Mouse (Mus musculus) limb, embryonic 11.5 days (tissue): ENCODE data around the gene Catsper1. TPM values are rescaled to one million over a fixed set of nuclear protein-coding genes. Genes with fewer than 3 reads are reported as not detected.

Source experiments
- ATAC-seq: fragments of 200-750 bp; cut with Nextera tagmentation; 2 replicates; pipeline ENCODE4 v1.8.0; 2017; ENCODE audit warnings: low read depth; ENCODE audit not compliant: insufficient number of reproducible peaks, low FRiP score, low TSS enrichment
- DNase-seq: peaks from one replicate; pipeline ENCODE4 v3.0.0-alpha.2; 2015; ENCODE audit warnings: low spot score
- H3K27ac ChIP-seq: fragments of 300-500 bp; sonication (generic); replicated peaks from 2 replicates; pipeline ENCODE4 v1.5.1; 2014; ENCODE audit warnings: low read depth, mild to moderate bottlenecking, low read length
- H3K27me3 ChIP-seq: fragments of 300-500 bp; sonication (generic); 2 replicates; pipeline ENCODE4 v1.6.1; 2014; ENCODE audit warnings: mild to moderate bottlenecking, low read length, mixed read lengths; ENCODE audit not compliant: control insufficient read depth, insufficient read depth
- H3K36me3 ChIP-seq: fragments of 300-500 bp; sonication (generic); 2 replicates; pipeline ENCODE4 v1.6.1; 2014; ENCODE audit warnings: mild to moderate bottlenecking, low read length, moderate library complexity, mixed read lengths; ENCODE audit not compliant: control insufficient read depth, insufficient read depth
- H3K4me1 ChIP-seq: fragments of 300-500 bp; sonication (generic); 2 replicates; pipeline ENCODE4 v1.6.1; 2014; ENCODE audit warnings: low read length, mixed read lengths; ENCODE audit not compliant: control insufficient read depth, insufficient read depth
- H3K4me2 ChIP-seq: fragments of 300-500 bp; sonication (generic); 2 replicates; pipeline ENCODE4 v1.6.1; 2014; ENCODE audit warnings: low read depth, mild to moderate bottlenecking, moderate library complexity; ENCODE audit not compliant: severe bottlenecking
- H3K4me3 ChIP-seq: fragments of 300-500 bp; sonication (generic); 2 replicates; pipeline ENCODE4 v1.5.1; 2014; ENCODE audit warnings: low read depth, low read length
- H3K9ac ChIP-seq: fragments of 300-500 bp; sonication (generic); 2 replicates; pipeline ENCODE4 v1.6.1; 2014; ENCODE audit warnings: mild to moderate bottlenecking, low read length
- H3K9me3 ChIP-seq: fragments of 300-500 bp; sonication (generic); 2 replicates; pipeline ENCODE4 v1.6.1; 2016; ENCODE audit warnings: low read length; ENCODE audit not compliant: control insufficient read depth
- WGBS: fragments of 180-500 bp; shearing (Covaris S2); extraction: QIAGEN DNeasy Blood & Tissue Kit; methylation state at CpG from one replicate; pipeline ENCODE4 v1.1.7; 2014; 5-methylcytosine and 5-hydroxymethylcytosine counted together
- polyA plus RNA-seq: library from polyadenylated mRNA; unstranded; fragments of >200 nt; fragmentation: Nextera tagmentation; extraction: Ambion mirVana; gene quantifications from 2 replicates; pipeline ENCODE4 v1.2.1, GENCODE M21; 2014

Gene Catsper1
- polyA plus RNA-seq: not detected in 2 replicates

DNA sequence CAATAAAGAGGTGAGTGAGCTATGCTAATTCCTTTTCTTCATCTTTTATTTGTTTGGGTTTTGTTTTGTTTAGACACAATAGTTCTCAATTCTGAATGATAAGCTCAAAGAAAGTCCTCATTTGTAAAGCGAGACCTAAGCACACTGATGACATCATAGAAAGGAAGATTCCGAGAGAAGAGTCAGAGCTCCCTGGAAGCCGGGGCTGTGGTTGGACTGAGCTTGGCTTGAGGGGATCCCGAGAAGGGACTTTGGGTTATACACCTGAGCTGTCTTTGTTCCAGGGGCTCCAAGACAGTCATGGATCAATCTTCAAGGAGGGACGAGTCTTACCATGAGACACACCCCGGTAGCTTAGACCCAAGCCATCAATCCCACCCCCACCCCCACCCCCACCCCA, at the start of gene Catsper1:
Gene Catsper1 (plus strand): TSS at position 301 of the 400 bp plus-strand sequence.
- H3K9ac ChIP-seq: no peak within 1 kb of the TSS
- 88% methylated on average over 6 of the region's 6 CpGs for WGBS

DNA sequence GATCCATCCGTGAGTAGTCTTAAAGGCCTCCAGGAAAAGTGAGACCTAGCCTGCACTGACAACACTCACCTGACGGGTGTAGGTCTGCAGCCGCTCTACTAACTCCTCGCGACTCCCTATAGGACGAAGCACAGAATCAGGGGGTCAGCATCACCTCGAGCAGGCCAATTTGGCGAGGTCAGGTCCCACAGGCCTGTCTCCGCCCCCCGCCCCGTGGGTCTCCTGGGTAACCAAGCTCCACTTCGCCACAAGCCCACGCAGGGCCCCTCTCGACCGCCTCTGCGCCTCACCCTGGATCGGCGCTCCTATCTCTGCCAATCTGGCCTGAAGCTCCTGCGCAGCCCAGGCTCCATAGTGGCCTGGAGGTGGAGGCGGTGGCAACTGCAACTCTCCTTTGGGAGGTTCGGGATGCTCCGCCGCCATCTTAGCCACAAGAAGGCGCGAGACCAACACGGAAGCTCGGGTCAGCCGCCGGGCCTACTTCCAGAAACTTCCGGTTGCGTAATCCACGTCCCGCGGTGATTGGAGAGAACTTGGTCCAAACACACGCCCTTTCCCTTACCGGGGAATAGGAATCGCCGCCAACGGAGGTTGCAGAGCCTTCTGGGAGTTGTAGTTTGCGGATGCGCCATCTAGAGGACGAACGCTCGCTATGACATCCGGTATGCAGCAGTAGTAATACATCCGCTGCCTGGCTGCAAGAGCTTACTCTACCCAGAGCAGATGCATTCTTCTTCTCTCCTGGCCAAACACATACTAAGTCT, 40.4 kb upstream of the Catsper1 start, which contains the start of gene Sf3b2:
Gene Sf3b2 (minus strand): TSS at position 484 of the 764 bp plus-strand sequence.
- peak; percentile 98 for DNase-seq
- Histone ChIP-seq H3K9ac (peak within 1 kb of the TSS; percentile 83), H3K36me3 (peaks cover 9% of the 10 kb centered on the region), H3K9me3 (no peaks in the 10 kb centered on the region), H3K4me3 (peak within 1 kb of the TSS; percentile 91), H3K4me2 (peak within 1 kb of the TSS; percentile 76), H3K27me3 (no peaks in the 10 kb centered on the region), H3K27ac (peak within 1 kb of the TSS; percentile 79), H3K4me1 (peaks cover 11% of the 10 kb centered on the region)
- WGBS: under 1% methylated on average over 46 of the region's 46 CpGs
- peak; percentile 91 for ATAC-seq

More for the DNA sequence above, at the start of gene Catsper1:
- no peaks in the 10 kb centered on the region for H3K9me3 ChIP-seq
- ATAC-seq (no peak), DNase-seq (no peak)
- H3K36me3 ChIP-seq: no peaks in the 10 kb centered on the region; the same call in 1 of the 2 replicates
- H3K27ac ChIP-seq: no peak within 1 kb of the TSS
- H3K4me2 ChIP-seq: no peak within 1 kb of the TSS
- no peaks in the 10 kb centered on the region for H3K27me3 ChIP-seq
- H3K4me3 ChIP-seq: no peak within 1 kb of the TSS
- no peaks in the 10 kb centered on the region for H3K4me1 ChIP-seq

DNA sequence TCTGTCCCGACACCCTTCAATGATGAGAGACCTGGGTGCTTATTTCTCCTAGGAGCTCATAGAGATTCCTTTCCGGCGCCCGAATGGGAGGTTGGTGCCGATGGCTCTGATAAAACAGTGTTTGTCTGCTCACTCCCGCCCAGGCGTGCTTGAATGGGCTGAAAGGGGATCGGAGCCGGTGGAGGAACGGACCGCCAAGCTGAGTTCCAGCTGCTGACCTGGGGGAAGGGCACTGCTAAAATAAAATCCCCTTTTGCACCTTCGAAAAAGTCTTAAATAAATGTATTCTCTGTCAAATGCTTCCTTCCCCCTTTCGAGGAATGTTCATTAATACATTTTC, 39.8 kb upstream of the Catsper1 start:
- H3K9ac ChIP-seq: peak overlapping the region; percentile 56
- DNase-seq (no peak), ATAC-seq (peak; percentile 10; the same call in 1 of the 2 replicates)
- no peaks in the 10 kb centered on the region for H3K9me3 ChIP-seq
- H3K27me3 ChIP-seq: no peaks in the 10 kb centered on the region
- H3K36me3 ChIP-seq: peaks cover 7% of the 10 kb centered on the region
- peak overlapping the region; percentile 46 for H3K4me2 ChIP-seq
- H3K27ac ChIP-seq: peak overlapping the region; percentile 44; the same call in 1 of the 2 replicates
- peak overlapping the region; percentile 91 for H3K4me3 ChIP-seq
- WGBS: 4% methylated on average over 13 of the region's 13 CpGs
- H3K4me1 ChIP-seq: peaks cover 11% of the 10 kb centered on the region

DNA sequence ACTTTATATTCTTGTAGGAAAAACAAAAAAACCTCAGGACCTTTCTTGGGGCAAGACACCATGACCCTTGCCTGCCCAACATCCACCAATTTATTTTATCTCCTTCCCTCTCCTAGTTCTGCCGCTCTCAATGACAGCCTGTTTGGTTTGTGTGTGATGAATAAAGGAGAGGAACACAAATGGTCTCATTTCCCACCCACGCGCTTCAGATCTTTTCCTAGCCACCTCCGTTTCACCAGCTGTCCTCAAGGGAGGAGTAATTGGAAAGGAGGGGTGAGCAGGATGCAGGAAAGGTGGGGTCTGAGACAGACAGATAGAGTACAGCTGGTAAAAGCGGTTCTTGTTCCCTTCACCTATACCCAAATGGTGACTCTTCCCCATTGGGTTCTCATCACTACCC, 38.9 kb upstream of the Catsper1 start:
- no peak for ATAC-seq
- DNase-seq: no peak
- H3K36me3 ChIP-seq: peaks cover 7% of the 10 kb centered on the region
- peaks cover 11% of the 10 kb centered on the region for H3K4me1 ChIP-seq
- no peak overlapping the region for H3K4me3 ChIP-seq
- no peak overlapping the region for H3K4me2 ChIP-seq
- no peaks in the 10 kb centered on the region for H3K9me3 ChIP-seq
- no peak overlapping the region for H3K27ac ChIP-seq
- no peak overlapping the region for H3K9ac ChIP-seq
- WGBS: 47% methylated on average over 5 of the region's 5 CpGs
- H3K27me3 ChIP-seq: no peaks in the 10 kb centered on the region

DNA sequence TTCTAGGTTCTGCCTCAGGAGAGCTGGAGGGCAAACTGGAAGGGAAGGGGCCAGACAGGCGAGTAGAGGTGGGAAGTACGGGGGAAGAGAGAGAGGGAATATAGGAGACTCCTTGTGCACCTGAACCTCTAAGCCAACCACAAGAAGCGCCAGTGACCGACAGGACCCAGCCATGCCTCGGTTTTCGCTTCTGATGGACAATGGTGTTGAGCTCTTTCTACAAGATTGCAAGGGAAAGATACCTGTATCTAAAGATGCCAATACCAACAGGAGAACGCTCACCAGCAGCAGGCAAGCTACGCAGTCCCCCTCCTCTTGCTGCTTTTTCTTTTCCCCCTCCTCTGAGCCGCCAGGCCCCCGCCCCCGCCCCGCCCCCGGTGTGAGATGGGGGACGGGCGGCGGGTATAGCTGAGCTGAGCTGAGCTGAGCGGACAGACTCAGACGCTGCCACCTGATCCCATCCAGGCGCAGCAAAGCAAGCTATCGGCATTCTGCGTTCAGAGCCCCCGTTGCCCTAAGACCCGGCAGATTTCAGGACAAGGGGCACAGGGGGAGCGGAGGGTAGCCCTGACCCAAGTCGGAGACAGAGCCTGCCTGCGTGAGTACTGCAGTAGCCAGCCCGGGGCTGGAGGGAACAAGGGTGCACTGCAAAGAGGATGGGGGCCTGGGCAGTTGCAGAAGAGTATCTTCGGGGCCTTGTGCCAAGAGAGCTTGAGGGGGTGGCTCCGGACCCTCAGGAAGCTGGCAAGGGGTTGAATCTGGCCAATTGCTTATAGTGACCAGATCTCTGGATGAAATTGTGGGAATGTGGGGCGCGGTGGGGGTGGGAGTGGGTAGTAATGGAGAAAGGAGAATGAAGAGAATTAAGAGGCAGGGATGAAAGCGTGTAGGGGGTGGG, 37.4 kb upstream of the Catsper1 start, which contains the start of gene Gal3st3:
Gene Gal3st3 (plus strand): TSS at position 429 of the 898 bp plus-strand sequence.
- Histone ChIP-seq H3K27ac (no peak within 1 kb of the TSS), H3K4me1 (peaks cover 11% of the 10 kb centered on the region), H3K4me2 (peak within 1 kb of the TSS; percentile 49), H3K9ac (peak within 1 kb of the TSS; percentile 53), H3K9me3 (no peaks in the 10 kb centered on the region), H3K36me3 (peaks cover under 1% of the 10 kb centered on the region; the same call in 1 of the 2 replicates), H3K27me3 (no peaks in the 10 kb centered on the region), H3K4me3 (peak within 1 kb of the TSS; percentile 31)
- DNase-seq (peak; percentile 72), ATAC-seq (peak; percentile 41; the same call in 1 of the 2 replicates)
- 7% methylated on average over 31 of the region's 32 CpGs for WGBS

DNA sequence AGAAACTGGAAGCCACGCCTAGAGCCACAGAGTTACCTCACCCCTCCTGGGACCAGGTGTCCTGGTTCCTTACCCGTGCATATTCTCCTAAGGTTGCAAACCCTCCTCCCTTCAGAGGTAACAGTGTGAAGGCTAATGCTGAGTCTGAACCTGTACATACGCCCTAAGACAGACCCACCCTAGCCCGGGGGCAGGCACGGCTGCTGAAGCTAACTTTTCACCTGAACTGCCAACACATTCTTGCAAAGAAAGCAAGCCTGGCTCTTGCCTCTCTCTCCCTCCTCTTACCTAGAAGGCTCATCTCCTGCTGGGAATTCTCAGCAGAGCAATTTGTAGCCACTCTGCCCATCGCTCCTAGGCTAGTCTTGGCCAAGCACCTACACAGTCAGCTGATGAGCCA, 35.0 kb upstream of the Catsper1 start:
- Histone ChIP-seq H3K9me3 (no peaks in the 10 kb centered on the region), H3K36me3 (no peaks in the 10 kb centered on the region), H3K27ac (no peak overlapping the region), H3K4me1 (peaks cover 5% of the 10 kb centered on the region; the same call in 1 of the 2 replicates), H3K4me3 (no peak overlapping the region), H3K9ac (no peak overlapping the region), H3K27me3 (no peaks in the 10 kb centered on the region), H3K4me2 (no peak overlapping the region)
- no peak for DNase-seq
- WGBS: 70% methylated on average over 6 of the region's 6 CpGs
- ATAC-seq: no peak

DNA sequence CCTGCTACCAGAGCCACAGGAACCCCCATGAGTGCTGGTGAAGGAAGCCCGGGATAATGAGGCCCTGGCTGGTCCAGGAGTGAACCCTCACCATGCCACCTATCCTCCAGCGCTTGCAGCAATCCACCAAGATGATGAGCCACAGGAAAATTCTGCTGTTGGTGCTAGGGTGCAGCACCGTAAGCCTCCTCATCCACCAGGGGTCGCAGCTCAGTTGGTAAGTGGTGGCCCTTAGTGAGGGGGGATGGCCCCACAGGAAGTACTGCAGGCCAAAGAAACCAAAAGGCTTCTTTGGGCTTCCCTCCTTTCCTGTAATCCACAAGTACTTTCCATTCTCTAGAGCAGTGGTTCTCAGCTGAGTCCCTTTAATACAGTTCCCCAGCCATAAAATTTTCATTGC, 33.1 kb upstream of the Catsper1 start:
- H3K36me3 ChIP-seq: no peaks in the 10 kb centered on the region
- no peak overlapping the region for H3K27ac ChIP-seq
- DNase-seq (peak; percentile 69), ATAC-seq (no peak)
- no peak overlapping the region for H3K4me2 ChIP-seq
- H3K27me3 ChIP-seq: no peaks in the 10 kb centered on the region
- WGBS: 26% methylated on average over 4 of the region's 4 CpGs
- H3K4me3 ChIP-seq: no peak overlapping the region
- H3K9me3 ChIP-seq: no peaks in the 10 kb centered on the region
- H3K4me1 ChIP-seq: no peaks in the 10 kb centered on the region
- H3K9ac ChIP-seq: no peak overlapping the region

DNA sequence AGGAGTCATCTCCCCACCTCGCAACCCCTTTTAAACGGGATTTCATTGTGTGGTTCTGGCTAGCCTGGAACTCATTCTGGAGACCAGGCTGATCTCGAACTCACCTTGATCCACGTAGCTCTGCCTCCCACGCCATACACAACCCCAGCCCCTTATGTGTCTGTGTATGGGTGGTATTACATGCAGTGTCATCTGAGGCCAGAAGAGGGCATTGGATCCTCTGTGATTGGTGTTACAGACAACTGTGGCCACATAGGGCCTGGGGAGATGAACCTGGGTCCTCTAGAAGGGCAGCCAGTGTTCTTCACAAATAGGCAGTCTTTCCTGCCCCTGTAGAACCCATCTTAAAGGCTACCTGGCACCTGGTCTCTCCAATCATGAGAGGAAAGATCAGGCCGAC, 29.3 kb upstream of the Catsper1 start:
- no peaks in the 10 kb centered on the region for H3K36me3 ChIP-seq
- 85% methylated on average over 6 of the region's 6 CpGs for WGBS
- H3K27me3 ChIP-seq: no peaks in the 10 kb centered on the region; the same call in 1 of the 2 replicates
- H3K27ac ChIP-seq: no peak overlapping the region
- no peaks in the 10 kb centered on the region for H3K4me1 ChIP-seq
- DNase-seq (no peak), ATAC-seq (no peak)
- no peak overlapping the region for H3K9ac ChIP-seq
- no peak overlapping the region for H3K4me3 ChIP-seq
- H3K9me3 ChIP-seq: no peaks in the 10 kb centered on the region
- no peak overlapping the region for H3K4me2 ChIP-seq
